Mouse (Mus musculus) liver, embryonic 14.5 days (tissue): ENCODE measurements around the gene Ttpal. TPM values are rescaled to one million over a fixed set of nuclear protein-coding genes. Genes with fewer than 3 reads are reported as not detected.
"Not testable (repeated sequence)": the region's sequence is repeated elsewhere in the genome, so short reads cannot be mapped to it uniquely, and the experiment has no call there.

ENCODE experiments used
- ATAC-seq: fragments of 200-750 bp; cut with Nextera tagmentation; 2 replicates; pipeline ENCODE4 v1.8.0; 2017; ENCODE audit warnings: moderate number of reproducible peaks, mild to moderate bottlenecking, moderate library complexity; ENCODE audit not compliant: insufficient read depth
- DNase-seq, 3 experiments: peaks; one replicate each; pipeline ENCODE4 v3.0.0-alpha.2; 2012 to 2013; ENCODE audit warnings: low read depth in 3 of 3, low spot score in 3 of 3
- H3K27ac ChIP-seq: fragments of 300-500 bp; sonication (generic); 2 replicates; pipeline ENCODE4 v1.5.1; 2014; ENCODE audit warnings: moderate library complexity, mild to moderate bottlenecking, control low read depth, inconsistent platforms
- H3K27me3 ChIP-seq: fragments of 300-500 bp; sonication (generic); 2 replicates; pipeline ENCODE4 v1.6.1; 2014; ENCODE audit warnings: mild to moderate bottlenecking, low read length, moderate library complexity; ENCODE audit not compliant: control insufficient read depth, insufficient read depth
- H3K36me3 ChIP-seq: fragments of 300-500 bp; sonication (generic); replicated peaks from 2 replicates; pipeline ENCODE4 v1.6.1; 2014; ENCODE audit warnings: low read depth; ENCODE audit not compliant: control insufficient read depth, insufficient read depth
- H3K4me1 ChIP-seq, 2 experiments: fragments of 200-500 bp in 1 of 2; fragments of 300-500 bp in 1 of 2; sonication (generic) in 1 of 2; replicated peaks; 2 replicates each; pipeline ENCODE4 v1.6.1; 2012 to 2014; ENCODE audit warnings: antibody characterized with exemption in 1 of 2, inconsistent platforms in 1 of 2, low read length in 1 of 2; ENCODE audit not compliant: control insufficient read depth in 2 of 2, insufficient read depth in 2 of 2
- H3K4me2 ChIP-seq: fragments of 300-500 bp; sonication (generic); 2 replicates; pipeline ENCODE4 v1.6.1; 2014; ENCODE audit warnings: low read depth, mild to moderate bottlenecking, control low read depth, moderate library complexity
- H3K4me3 ChIP-seq, 2 experiments: fragments of 200-500 bp in 1 of 2; fragments of 300-500 bp in 1 of 2; sonication (generic) in 1 of 2; 2 replicates each; pipeline ENCODE4 v1.5.1; 2012 to 2014; ENCODE audit warnings: low read depth in 2 of 2, low read length in 2 of 2, mild to moderate bottlenecking in 2 of 2, control low read depth in 1 of 2, inconsistent platforms in 1 of 2, moderate library complexity in 1 of 2; ENCODE audit not compliant: insufficient read depth in 1 of 2
- H3K9ac ChIP-seq: fragments of 300-500 bp; sonication (generic); replicated peaks from 2 replicates; pipeline ENCODE4 v1.6.1; 2014; ENCODE audit warnings: mild to moderate bottlenecking, control low read depth, moderate library complexity
- H3K9me3 ChIP-seq: fragments of 300-500 bp; sonication (generic); 2 replicates; pipeline ENCODE4 v1.6.1; 2016; ENCODE audit warnings: low read length, mixed read lengths; ENCODE audit not compliant: control insufficient read depth
- CTCF ChIP-seq: IDR thresholded peaks from 2 replicates; pipeline ENCODE4 v1.5.1; 2016; ENCODE audit warnings: antibody characterized with exemption, low read depth, control low read depth
- EP300 ChIP-seq: IDR thresholded peaks from 2 replicates; pipeline ENCODE4 v1.6.1; 2016; ENCODE audit warnings: antibody characterized with exemption, low read depth
- WGBS: fragments of 180-500 bp; shearing (Covaris S2); extraction: QIAGEN DNeasy Blood & Tissue Kit; methylation state at CpG from one replicate; pipeline ENCODE4 v1.1.7; 2014; ENCODE audit not compliant: insufficient replicate concordance; 5-methylcytosine and 5-hydroxymethylcytosine counted together
- polyA plus RNA-seq, 2 experiments: library from polyadenylated mRNA; depleted of rRNA in 1 of 2; stranded (reverse) in 1 of 2; unstranded in 1 of 2; fragments of >200 nt; fragmentation: Nextera tagmentation in 1 of 2; extraction: Ambion mirVana in 1 of 2; gene quantifications; 2 replicates each; pipeline versions ENCODE4 v1.2.1 to v1.2.3; 2012 to 2014

Gene Ttpal
- polyA plus RNA-seq, 2 experiments = 5.3 to 10.0 TPM

DNA sequence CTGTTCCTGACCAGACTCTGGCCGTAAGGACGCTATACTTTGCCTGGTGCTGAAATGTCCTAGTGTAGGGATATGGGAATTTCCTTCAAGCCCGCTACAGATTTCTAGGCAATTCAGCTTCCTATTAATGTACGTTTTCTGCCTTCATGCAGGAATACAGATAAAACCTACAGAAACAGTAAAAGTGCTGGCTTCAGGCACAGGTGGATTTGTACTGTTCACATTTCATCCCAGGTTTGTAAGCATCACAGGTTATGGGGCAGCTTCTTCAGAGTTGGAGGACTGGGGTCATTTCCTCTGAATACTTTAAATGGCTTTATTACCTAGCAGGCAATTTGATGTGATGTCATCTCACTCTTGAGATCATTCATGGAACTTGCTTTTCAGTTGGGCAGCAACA, 15.8 kb downstream of the Ttpal start:
- TF ChIP-seq CTCF (no peak), EP300 (no peak)
- H3K4me2 ChIP-seq = no peak overlapping the region
- no peaks in the 10 kb centered on the region for H3K27me3 ChIP-seq
- peaks cover 72% of the 10 kb centered on the region for H3K36me3 ChIP-seq
- no peak overlapping the region for H3K9ac ChIP-seq
- H3K27ac ChIP-seq = no peak overlapping the region; the same call in 1 of the 2 replicates
- no peaks in the 10 kb centered on the region for H3K9me3 ChIP-seq
- no peak overlapping the region for H3K4me3 ChIP-seq
- no peaks in the 10 kb centered on the region for H3K4me1 ChIP-seq
- ATAC-seq = no peak
- 87% methylated on average over 4 of the region's 4 CpGs for WGBS
- DNase-seq = no peak

DNA sequence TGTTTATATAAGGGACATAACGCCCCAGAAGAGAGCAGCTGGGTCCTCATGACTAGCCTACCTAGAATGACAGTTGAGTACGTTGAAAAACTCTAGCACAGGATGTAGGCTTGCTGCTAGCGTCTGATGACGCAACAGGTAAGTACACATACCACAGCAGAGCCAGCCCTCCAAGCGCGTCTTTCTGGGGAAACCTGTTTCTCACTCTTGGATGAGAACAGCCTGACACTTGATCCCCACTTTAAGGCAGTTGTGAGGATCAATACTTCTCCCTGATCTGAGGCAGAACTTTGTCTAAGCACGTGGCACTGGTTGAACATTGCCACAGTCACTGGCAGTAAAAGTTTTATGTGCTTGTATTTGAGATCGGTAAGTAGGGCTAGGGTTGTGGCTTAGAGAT, 18.3 kb downstream of the Ttpal start:
- Histone ChIP-seq H3K27ac (no peak overlapping the region), H3K4me1 (no peaks in the 10 kb centered on the region), H3K9me3 (no peaks in the 10 kb centered on the region), H3K36me3 (peaks cover 93% of the 10 kb centered on the region), H3K9ac (no peak overlapping the region), H3K4me2 (no peak overlapping the region), H3K27me3 (no peaks in the 10 kb centered on the region), H3K4me3 (no peak overlapping the region)
- ATAC-seq (no peak), DNase-seq (no peak)
- TF ChIP-seq CTCF (no peak), EP300 (no peak)
- WGBS = 71% methylated on average over 8 of the region's 8 CpGs

DNA sequence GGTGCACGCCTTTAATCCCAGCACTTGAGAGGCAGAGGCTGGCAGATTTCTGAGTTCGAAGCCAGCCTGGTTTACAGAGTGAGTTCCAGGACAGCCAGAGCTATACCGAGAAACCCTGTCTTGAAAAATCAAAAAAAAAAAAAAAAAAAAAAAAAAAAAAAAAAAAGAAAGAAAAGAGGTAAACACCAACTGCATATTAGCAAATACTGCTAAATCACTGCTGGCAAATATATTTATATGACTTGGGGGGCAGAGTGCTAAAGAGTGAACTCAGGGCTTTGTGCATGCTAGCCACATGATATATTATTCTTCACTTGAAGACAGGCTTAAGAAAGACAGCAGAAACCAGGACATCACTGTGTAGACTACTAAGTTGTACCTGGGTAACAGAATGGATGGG, 19.3 kb downstream of the Ttpal start:
- H3K27me3 ChIP-seq, H3K27ac ChIP-seq, DNase-seq, H3K9ac ChIP-seq, H3K9me3 ChIP-seq, H3K4me3 ChIP-seq, H3K4me2 ChIP-seq, H3K4me1 ChIP-seq, ATAC-seq: not testable (repeated sequence)
- 84% methylated on average over 3 of the region's 3 CpGs for WGBS
- peaks cover 96% of the 10 kb centered on the region for H3K36me3 ChIP-seq

DNA sequence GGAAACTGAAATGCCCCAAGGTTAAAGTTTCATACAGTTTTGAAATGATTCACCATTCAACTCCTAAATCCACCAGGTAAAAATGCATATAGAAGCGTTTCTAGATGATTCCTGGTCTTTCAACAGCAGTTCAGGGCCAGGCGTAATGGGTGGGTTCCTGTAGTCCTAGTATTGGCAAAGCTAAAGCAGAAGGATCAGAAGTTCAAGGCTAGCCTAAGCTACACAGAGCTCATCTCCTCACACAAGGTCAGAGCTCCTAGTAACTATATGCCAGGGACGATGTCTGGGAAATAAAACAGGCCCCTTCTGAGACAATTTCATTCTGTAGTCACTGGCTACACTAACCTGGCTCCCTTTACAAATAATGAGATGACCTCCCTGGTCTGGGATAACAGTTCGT, 29.1 kb downstream of the Ttpal start:
- 84% methylated on average over 4 of the region's 4 CpGs for WGBS

DNA sequence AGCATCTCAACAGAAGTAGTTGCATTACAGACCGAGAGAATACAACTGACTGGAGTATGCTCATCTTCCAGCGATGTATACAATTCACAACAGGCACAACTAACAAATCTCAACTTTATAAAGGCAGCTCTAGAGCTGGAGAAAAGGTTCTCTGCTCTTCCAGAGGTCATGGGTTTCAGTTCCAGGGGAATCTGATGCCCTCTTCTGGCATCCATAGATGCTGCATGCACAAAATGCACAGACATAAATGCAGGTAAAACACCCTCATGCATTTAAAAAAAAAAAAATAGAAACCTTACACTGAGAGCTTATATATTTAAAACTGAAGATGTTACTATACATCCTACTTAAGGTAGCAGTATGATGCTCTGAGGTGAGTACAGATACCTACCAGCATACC, 29.6 kb downstream of the Ttpal start:
- H3K4me1 ChIP-seq = no peaks in the 10 kb centered on the region; a peak in 1 of 4 replicates
- no peak for ATAC-seq
- 94% methylated on average over 2 of the region's 2 CpGs for WGBS
- H3K27me3 ChIP-seq = no peaks in the 10 kb centered on the region
- H3K4me3 ChIP-seq = no peak overlapping the region
- no peak for DNase-seq
- no peak overlapping the region for H3K9ac ChIP-seq
- peaks cover 97% of the 10 kb centered on the region for H3K36me3 ChIP-seq
- no peak overlapping the region for H3K4me2 ChIP-seq
- TF ChIP-seq CTCF (0 out of 2 replicates have a peak, but pooled peaks have one; percentile 8), EP300 (no peak)
- no peaks in the 10 kb centered on the region for H3K9me3 ChIP-seq
- H3K27ac ChIP-seq = no peak overlapping the region

More for the DNA sequence above, 29.1 kb downstream of the Ttpal start:
- H3K9me3 ChIP-seq = no peaks in the 10 kb centered on the region
- DNase-seq (no peak), ATAC-seq (no peak)
- H3K27ac ChIP-seq = no peak overlapping the region
- TF ChIP-seq EP300 (no peak), CTCF (no peak)
- H3K36me3 ChIP-seq = peaks cover 97% of the 10 kb centered on the region
- no peaks in the 10 kb centered on the region for H3K4me1 ChIP-seq
- H3K4me3 ChIP-seq = no peak overlapping the region
- H3K27me3 ChIP-seq = no peaks in the 10 kb centered on the region
- no peak overlapping the region for H3K9ac ChIP-seq
- H3K4me2 ChIP-seq = no peak overlapping the region
